Mouse (Mus musculus): ENCODE measurements around the gene Spag7. TPM values are rescaled to one million over a fixed set of nuclear protein-coding genes. Genes with fewer than 3 reads are reported as not detected.

Gene Spag7
- 10 to 100 TPM; 17.1 to 67.8 (median 46.7) TPM for total RNA-seq (2018; cell fraction: chromatin; rRNA removed)
- total RNA-seq (2018; cell fraction: cytosol; rRNA removed): 10 to 100 TPM; 38.5 to 72.4 (median 53.2) TPM
- total RNA-seq (2018; cell fraction: nucleus; rRNA removed): 10 to 100 TPM; 21.5 to 47.9 (median 32.1) TPM
- 72.0 to 176 TPM (median 83.0 TPM) in 3 replicates for polyA plus RNA-seq (2018)

DNA sequence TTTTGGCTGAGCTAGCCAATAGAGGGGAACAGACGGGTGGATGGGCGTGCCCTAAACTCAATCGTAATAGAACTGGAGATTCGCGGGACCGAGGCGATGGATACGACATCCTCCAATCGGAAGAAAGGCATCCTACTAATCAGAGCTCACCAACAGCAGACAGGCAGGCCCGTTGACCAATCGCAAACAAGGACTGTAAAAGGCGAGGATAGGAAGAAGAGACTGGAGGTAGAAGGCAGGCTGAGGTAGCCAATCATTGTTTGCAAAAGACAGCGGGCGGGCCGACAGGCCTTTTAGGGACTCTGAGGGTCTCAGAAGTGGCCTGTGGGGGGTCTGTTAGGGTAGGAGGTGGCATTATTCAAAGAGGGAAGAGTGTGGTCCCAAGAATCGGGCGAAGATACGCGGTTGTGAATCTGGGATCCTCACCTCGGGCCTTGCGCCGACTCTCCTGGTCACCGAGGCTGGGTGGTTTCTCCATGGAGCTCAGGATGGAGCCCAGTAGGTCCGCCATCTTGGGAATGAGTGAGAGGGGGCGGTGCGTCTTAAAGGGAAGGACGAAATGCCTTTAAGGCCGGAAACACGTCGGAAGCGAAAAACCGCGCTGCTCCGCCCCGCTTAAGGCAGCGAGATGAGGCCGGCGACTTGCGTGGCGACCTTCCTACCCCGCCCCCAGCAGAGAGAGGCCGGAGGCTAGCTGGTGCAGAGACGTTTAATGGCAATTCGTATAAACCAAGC, at the start of gene Spag7:
Gene Spag7, minus strand, starts transcription at position 646 of the 735 bp plus-strand sequence.
- Histone ChIP-seq H3K79me2 (ENCODE audit: inconsistent target) (peaks cover 22% of the 10 kb centered on the region), H3K27ac (peak within 1 kb of the TSS; percentile 94), H3K4me3 (ENCODE audit: inconsistent target) (peak within 1 kb of the TSS; percentile 62), H3K36me3 (ENCODE audit: inconsistent target) (peaks cover 20% of the 10 kb centered on the region; the same call in 1 of the 2 replicates)
- under 1% methylated on average over 44 of the region's 44 CpGs for WGBS (ENCODE audit: missing documents)

DNA sequence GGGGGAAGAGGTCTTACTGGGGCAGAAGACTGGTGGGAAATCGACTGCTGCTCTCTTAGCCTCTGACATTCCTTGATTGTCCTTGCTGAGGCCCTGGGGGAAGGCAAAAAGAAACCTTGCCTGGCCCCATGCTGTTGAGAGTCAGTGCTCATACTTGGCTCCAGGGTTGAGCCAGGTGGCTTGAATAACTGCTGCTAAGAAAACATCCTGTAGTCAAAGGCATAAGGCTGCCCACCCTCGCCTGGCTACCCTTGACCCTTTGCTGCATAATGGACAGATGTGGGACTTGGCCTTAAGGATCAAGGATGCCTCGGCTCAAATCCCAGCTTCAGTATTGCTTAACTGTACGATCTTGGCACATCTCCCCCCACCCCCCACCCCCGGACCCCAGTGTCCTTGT, 49.3 kb upstream of the Spag7 start:
- H3K4me3 ChIP-seq (ENCODE audit: inconsistent target): no peak overlapping the region
- 94% methylated on average over 5 of the region's 5 CpGs for whole genome bisulfite sequencing (ENCODE audit: missing documents)
- peaks cover 43% of the 10 kb centered on the region; the same call in 1 of the 2 replicates for H3K36me3 ChIP-seq (ENCODE audit: inconsistent target)
- no peaks in the 10 kb centered on the region; the same call in 1 of the 2 replicates for H3K79me2 ChIP-seq (ENCODE audit: inconsistent target)
- no peak overlapping the region for H3K27ac ChIP-seq

DNA sequence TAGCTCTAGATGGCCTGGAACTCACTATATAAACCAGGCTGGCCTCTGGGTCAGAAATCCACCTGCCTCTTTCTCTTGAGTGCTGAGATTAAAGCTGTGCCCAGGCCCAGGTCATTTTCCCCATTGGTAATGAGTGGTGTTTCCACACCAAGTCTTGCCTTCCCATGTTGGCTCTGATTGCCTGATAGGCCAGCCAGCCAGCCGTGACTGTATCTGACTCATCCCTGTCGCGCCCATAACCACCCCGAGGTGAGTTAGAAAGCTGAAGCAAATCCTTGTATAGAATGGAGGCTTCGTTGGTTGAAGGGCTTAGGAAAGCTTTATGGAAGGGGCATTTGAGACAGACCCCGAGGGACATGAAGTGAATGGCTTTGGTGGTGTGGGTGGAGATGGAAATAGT, 46.6 kb upstream of the Spag7 start:
- Histone ChIP-seq H3K79me2 (ENCODE audit: inconsistent target) (no peaks in the 10 kb centered on the region), H3K36me3 (ENCODE audit: inconsistent target) (peaks cover 68% of the 10 kb centered on the region), H3K4me3 (ENCODE audit: inconsistent target) (no peak overlapping the region), H3K27ac (no peak overlapping the region)
- WGBS (ENCODE audit: missing documents): 86% methylated on average over 6 of the region's 6 CpGs

DNA sequence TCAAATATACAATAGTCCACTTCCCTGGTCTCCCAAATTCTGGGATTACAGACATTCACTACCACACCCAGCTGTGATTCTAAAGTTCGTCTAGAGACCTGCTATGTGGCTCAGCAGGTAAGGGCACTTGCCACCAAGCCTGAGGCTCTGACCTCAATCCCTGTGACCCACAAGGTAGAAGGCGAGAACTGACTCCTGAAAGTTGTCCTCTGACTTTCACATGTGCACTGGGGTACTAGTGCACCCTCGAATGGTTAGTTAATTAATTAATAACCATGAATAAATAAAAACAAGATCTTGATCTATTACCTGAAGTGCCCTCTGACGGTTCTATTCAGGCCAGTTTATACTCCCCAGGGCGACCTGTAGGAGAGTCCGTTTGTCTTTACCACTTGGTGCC, 44.0 kb upstream of the Spag7 start:
- H3K36me3 ChIP-seq (ENCODE audit: inconsistent target): peaks cover 87% of the 10 kb centered on the region
- H3K27ac ChIP-seq: no peak overlapping the region
- WGBS (ENCODE audit: missing documents): 91% methylated on average over 6 of the region's 6 CpGs
- H3K79me2 ChIP-seq (ENCODE audit: inconsistent target): no peaks in the 10 kb centered on the region
- no peak overlapping the region for H3K4me3 ChIP-seq (ENCODE audit: inconsistent target)

DNA sequence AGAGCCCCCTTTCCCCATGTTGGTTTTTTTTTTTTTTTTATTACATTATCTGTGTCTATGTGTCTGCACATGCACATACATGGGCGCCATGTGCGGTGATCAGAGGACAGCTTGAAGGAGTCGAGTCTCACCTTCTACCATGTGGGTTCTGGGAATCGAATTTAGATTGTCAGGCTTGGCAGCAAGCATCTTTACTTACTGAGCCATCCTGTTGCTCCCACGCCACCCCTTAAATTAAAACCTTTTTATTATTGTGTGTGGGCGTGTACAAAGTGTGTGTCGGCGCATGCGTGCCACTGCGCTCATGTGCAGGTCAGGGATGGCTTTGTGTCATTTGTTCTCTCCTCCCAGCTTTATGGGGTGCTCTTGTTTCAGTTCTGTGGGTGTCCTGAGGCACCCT, 41.8 kb upstream of the Spag7 start:
- 96% methylated on average over 10 of the region's 10 CpGs for WGBS (ENCODE audit: missing documents)
- peaks cover 86% of the 10 kb centered on the region for H3K36me3 ChIP-seq (ENCODE audit: inconsistent target)

DNA sequence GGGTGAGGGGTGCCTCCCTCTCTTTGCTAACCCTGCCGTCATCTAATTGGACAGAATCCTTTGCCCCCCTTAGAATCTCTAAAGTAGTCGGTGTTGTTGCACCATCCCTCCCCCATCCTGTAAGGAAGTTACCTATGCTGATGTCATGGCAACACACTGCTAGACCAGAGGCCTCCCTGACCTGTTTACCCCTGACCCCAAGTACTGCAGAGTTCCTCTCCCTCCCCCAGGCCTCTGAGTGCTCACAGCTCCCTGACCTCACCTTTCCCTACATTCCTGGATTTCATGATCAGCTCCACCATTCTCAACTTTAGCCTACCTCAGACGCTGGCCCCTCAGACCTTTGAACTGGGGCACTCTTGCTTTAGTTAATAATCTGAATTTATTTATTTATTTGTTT, 36.9 kb upstream of the Spag7 start:
- Histone ChIP-seq H3K79me2 (ENCODE audit: inconsistent target) (peaks cover 30% of the 10 kb centered on the region), H3K27ac (no peak overlapping the region), H3K4me3 (ENCODE audit: inconsistent target) (no peak overlapping the region), H3K36me3 (ENCODE audit: inconsistent target) (peaks cover 79% of the 10 kb centered on the region)
- WGBS (ENCODE audit: missing documents): 86% methylated on average over 3 of the region's 3 CpGs

More for the DNA sequence above, 41.8 kb upstream of the Spag7 start:
- Histone ChIP-seq H3K4me3 (ENCODE audit: inconsistent target) (no peak overlapping the region), H3K79me2 (ENCODE audit: inconsistent target) (no peaks in the 10 kb centered on the region), H3K27ac (no peak overlapping the region)

DNA sequence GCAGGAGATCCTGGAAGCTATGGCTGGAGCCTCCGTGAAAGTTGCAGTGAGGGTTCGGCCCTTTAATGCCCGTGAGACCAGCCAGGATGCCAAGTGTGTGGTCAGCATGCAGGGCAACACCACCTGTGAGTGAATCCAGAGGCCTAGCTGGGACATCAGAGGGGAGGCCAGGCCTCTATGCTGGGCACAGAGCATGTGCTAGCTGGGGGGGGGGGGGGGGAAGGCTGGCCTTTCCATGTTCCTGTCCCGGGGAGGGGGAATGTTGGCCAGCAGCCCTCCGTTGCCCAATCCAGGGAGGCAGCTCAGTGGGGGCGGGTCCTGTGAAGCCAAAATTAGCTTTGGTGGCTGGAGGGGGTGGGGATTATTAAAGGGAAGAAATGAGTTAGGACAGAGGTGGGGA, 33.6 kb upstream of the Spag7 start:
- Histone ChIP-seq H3K4me3 (ENCODE audit: inconsistent target) (no peak overlapping the region), H3K27ac (no peak overlapping the region), H3K36me3 (ENCODE audit: inconsistent target) (peaks cover 47% of the 10 kb centered on the region), H3K79me2 (ENCODE audit: inconsistent target) (peaks cover 36% of the 10 kb centered on the region)
- 84% methylated on average over 4 of the region's 6 CpGs for WGBS (ENCODE audit: missing documents)

DNA sequence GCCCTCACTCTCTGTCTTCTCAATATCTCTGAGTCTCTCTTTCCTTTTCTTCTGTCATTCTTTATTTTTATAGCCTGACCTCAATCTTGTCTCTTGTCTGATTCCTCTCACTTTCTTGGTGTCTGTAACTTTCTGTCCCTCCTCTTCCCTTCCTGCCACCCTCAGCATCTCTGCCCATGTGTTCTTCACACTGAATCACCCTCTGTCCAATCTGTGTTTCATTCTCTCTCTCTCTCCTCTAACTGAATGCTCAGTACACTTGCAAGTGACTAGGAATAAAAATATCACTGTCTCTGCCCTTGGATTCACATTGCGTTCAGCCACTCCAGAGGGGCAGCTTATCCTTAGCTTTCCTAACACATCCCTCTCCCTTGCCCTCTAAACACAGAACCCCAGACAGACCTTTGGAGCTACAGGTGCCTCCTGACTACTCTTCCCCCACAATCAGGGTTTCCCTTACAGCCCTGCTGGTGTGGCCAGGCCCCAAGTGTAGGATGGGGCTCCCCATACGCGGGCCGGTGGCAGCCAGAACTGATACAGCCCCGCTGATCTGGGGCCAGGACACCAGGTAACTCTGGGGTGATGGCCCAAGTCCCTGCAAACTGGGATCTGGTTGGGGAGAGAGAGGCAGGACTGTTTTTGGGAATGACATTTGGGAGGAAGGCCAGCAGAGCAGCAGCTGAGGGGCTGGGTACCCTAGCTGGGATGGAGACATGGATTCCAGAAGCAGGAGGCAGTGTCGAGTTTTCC, 32.9 kb upstream of the Spag7 start:
- WGBS (ENCODE audit: missing documents): 99% methylated on average over 6 of the region's 6 CpGs
- peak overlapping the region; percentile 90; the same call in 1 of the 2 replicates for H3K4me3 ChIP-seq (ENCODE audit: inconsistent target)
- peaks cover 36% of the 10 kb centered on the region for H3K79me2 ChIP-seq (ENCODE audit: inconsistent target)
- H3K36me3 ChIP-seq (ENCODE audit: inconsistent target): peaks cover 41% of the 10 kb centered on the region
- no peak overlapping the region for H3K27ac ChIP-seq

DNA sequence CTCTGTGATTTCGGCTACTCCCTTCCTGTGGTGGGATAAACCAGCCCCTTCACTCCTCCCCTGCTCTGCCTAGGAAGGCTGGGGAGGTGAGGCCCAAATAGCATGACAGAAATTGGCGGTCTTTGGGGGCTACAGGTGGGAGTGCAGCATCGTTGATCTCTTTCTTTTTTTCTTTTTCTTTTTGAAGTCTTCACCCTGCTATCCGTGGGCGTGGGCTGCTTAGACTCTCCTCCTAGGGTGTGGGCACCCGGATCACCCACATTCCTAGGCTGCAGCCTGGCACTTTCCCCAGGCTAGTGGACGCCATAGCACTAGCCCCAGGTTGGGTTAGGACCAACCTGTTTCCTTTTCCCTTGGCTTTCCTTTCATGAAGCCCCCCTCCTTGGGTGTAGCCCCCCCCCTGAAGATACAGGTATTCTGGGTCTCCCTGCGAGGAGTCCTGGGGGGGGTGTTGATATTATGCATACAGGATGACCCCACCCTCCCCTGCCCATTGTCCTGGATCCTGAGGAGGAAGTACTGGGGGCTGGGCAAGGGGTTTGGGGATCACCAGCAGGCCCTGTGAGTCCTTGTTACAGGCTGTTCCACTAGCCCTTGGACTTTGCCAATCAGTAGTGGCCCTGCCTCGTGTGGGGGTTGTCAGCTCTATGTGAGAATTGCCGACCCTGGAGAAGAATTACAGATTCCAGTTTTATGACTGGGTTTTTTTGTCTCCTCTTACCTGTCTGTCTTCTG, 32.2 kb upstream of the Spag7 start:
- 61% methylated on average over 10 of the region's 10 CpGs for WGBS (ENCODE audit: missing documents)
- Histone ChIP-seq H3K79me2 (ENCODE audit: inconsistent target) (peaks cover 36% of the 10 kb centered on the region), H3K27ac (peak overlapping the region; percentile 64), H3K36me3 (ENCODE audit: inconsistent target) (peaks cover 33% of the 10 kb centered on the region), H3K4me3 (ENCODE audit: inconsistent target) (peak overlapping the region; percentile 90)

DNA sequence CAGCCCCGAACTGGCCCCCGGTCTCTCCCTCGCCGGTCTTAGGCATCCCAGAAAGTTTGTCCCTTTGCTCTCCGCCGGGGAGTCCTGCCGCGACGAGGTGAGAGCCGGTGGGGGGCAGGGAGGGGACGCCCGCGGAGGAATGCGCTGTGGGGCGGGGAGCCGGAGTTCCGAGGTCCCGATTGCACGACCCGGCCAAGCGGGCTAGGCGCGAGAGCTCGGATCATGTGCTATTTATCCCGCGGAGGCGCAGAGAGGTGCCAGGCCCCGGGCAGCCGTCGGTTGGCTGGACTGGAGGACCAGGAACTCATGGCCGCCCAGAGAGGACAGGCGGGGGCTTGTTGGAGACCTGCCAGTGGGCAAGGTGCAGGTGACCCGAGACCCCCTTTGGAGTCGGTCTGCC, 31.4 kb upstream of the Spag7 start:
- Histone ChIP-seq H3K79me2 (ENCODE audit: inconsistent target) (peaks cover 36% of the 10 kb centered on the region), H3K36me3 (ENCODE audit: inconsistent target) (peaks cover 26% of the 10 kb centered on the region), H3K27ac (peak overlapping the region; percentile 64), H3K4me3 (ENCODE audit: inconsistent target) (peak overlapping the region; percentile 90)
- WGBS (ENCODE audit: missing documents): under 1% methylated on average over 33 of the region's 34 CpGs

DNA sequence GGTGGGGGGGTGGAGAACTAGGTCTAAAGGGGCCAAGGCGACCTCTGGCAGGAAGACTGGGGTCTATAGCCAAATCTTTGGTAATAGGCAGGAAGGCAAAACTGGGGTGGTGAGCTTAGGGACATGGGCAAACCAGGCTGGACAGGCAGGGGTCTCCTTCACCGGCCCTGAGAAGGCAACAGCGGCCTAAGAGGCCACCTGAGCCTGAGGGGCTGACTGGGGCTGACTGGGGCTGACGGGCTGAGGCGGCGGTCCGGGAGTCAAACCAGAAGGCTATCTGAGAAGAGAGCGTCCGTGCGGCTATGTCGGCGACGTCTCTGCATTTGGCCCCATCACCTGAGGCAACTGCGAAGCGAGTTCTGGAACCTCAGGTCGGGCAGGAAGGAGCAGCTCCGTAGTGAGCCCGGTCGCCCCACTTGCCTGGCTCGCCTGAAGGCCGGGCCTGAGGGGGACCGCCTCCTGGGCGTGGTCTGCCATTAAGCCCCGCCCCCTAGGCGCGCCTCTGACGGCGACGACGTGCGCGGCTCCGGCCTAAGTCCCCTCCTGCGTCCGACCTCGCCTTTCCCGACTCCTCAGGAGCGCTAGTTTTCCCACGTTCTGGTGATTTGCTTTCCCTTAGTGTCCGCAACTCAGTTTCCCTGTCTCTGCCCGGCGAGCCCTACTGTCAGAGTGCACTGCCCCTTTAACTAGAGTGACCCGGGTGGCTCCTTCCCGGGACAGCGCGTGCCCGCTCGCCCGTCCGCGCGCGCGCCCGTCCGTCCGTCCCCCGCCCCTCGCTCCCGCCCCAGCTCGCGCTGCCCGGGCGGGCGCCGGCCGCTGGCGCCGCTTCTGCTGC, 30.7 kb upstream of the Spag7 start, which contains the start of the genes Inca1 and Kif1c:
Gene Inca1, minus strand, starts transcription at position 434 of the 835 bp plus-strand sequence.
Gene Kif1c, plus strand, starts transcription at position 827 of the 835 bp plus-strand sequence.
- WGBS (ENCODE audit: missing documents): 4% methylated on average over 46 of the region's 69 CpGs
- H3K79me2 ChIP-seq (ENCODE audit: inconsistent target): peaks cover 36% of the 10 kb centered on the region
- H3K36me3 ChIP-seq (ENCODE audit: inconsistent target): peaks cover 19% of the 10 kb centered on the region
- peak within 1 kb of the TSS; percentile 90 for H3K4me3 ChIP-seq (ENCODE audit: inconsistent target)
- peak within 1 kb of the TSS; percentile 64 for H3K27ac ChIP-seq

DNA sequence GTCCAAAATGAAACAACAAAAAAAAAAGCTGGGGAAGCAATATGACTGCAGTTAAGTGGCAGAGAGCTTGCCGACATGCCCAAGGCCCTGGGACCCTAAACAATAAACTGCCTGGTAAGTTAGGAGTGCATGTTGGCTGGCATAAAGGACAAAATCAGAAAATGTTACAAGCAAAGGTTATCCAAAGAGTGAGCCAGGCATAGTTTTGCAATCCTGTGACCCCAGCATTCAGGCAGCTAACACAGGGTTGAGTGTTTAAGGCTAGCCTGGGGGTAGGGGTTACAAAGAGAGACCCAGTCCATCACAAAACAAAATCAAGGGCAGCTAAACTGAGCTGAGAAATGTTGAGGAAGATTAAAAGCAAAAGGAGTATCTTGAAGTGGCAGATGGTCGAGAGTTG, 29.8 kb upstream of the Spag7 start:
- Histone ChIP-seq H3K27ac (no peak overlapping the region), H3K79me2 (ENCODE audit: inconsistent target) (peaks cover 35% of the 10 kb centered on the region), H3K36me3 (ENCODE audit: inconsistent target) (peaks cover 10% of the 10 kb centered on the region), H3K4me3 (ENCODE audit: inconsistent target) (no peak overlapping the region)
- WGBS (ENCODE audit: missing documents): 96% methylated on average over 2 of the region's 2 CpGs

DNA sequence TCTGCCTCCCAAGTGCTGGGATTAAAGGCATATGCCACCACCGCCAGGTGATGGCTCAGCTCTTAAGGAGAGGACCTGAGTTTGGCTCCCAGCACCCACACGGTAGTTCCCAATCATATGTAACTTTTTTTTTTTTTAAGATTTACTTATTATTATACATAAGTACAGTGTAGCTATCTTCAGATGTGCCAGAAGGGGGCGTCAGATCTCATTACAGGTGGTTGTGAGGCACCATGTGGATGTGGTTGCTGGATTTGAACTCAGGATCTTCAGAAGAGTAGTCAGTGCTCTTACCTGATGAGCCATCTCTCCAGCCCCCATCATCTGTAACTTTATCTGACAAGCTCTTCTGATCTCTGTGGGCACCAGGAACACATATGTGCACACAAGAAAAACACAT, 28.2 kb upstream of the Spag7 start:
- Histone ChIP-seq H3K27ac (no peak overlapping the region), H3K4me3 (ENCODE audit: inconsistent target) (no peak overlapping the region), H3K79me2 (ENCODE audit: inconsistent target) (peaks cover 18% of the 10 kb centered on the region), H3K36me3 (ENCODE audit: inconsistent target) (no peaks in the 10 kb centered on the region)
- WGBS (ENCODE audit: missing documents): 91% methylated on average over 3 of the region's 3 CpGs

Measured in macrophage (primary cell).